Mouse (Mus musculus) cerebellum, adult 11 months (tissue): ENCODE results near the gene Ksr2.

ENCODE experiments used
- DNase-seq: peaks from one replicate; pipeline ENCODE4 v3.0.0; 2022

The Ksr2 gene

DNA sequence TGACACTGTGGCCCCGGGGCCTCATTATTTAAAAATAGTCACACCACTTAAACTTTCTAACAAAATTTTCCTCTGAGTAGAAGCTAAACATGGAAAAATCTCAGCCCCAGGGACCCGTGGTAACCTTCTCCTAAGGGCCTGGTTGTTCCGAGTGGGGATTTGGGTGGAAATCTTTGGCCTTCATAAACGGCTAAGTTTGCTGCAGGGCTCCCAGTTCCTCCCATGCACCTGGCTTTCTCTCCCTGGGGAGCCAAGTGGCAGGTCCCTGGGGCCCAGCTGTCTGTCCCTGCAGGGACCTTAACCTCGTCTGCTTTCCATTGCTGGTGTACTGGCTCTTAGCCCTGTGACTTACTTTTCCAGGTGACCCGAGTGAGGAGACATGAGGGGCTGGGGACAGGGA, 74.4 kb downstream of the Ksr2 start:
- DNase-seq = no peak

DNA sequence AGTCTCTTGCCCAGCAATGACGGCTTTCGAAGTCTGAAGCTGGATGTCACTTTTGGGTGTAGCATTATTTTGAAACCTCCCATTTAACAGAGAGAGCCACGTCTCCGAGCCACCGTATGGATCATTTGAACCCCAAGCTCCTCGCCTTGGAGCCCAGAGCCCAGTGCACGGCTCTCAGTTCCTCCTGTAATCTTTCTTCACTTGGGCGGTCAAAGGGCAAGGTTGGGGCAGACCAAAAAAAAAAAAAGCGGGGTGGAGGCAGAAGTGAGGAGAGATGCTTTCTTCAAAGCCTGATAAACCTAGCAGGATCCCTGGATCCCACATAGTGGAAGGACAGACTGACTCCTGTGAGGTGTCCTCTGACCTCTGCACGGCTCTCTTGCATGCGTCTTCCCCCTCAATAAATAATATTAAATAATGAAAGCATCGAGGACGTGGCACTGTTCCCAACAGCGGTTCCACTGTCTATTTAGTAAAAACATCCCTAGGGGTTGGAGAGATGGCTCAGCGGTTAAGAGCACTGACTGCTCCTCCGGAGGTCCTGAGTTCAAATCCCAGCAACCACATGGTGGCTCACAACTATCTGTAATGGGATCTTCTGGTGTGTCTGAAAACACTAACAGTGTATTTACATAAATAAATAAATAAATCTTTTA, 75.0 kb downstream of the Ksr2 start:
- DNase-seq = no peak

DNA sequence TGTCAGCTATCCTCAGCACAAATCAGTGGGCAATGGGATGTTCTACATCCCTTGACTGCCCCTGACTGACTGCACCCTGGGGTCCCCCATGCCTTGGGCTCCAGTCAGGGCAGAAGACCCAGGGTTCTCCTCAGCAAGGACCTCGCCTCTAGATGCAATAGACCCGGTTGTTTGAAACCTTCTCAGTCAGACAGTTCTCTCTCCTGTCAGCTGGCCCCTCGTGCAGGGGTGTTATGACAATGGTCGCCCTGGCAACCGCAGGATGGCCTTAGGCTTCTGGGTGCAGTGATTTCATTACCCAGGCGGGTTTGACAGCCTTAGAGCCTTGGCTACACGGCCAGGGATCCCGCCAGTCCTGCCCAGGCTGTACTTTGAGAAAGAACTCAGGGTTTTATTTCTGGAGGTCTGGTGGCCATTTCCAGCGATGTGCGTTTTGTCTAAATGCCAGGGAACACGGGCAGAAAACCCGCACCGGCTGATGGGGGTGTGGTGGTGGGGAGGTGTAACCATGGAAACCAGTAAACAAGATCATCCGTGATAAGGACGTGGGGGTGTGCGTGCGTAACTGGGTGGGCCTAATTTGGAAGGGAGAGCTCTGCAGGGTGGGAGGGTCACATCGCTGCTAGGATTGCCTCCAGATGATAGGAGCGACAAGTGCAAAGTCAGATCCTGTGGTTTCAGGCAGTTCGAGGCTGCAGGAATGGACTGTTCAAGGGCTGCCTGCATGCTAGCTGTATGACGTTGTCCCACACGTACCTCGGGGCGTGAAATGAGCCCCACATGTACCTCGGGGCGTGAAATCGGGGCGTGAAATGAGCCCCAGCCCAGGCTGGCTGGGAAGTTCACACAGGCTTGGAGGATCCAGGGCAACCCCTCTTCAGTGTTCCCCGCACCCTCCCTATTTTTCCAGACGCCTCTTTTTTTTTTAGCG, 79.4 kb downstream of the Ksr2 start:
- DNase-seq = no peak

GRCm38 (mm10) chr5:117493947-117494346, 80.1 kb downstream of the Ksr2 start:
- peak; percentile 65 for DNase-seq

DNA sequence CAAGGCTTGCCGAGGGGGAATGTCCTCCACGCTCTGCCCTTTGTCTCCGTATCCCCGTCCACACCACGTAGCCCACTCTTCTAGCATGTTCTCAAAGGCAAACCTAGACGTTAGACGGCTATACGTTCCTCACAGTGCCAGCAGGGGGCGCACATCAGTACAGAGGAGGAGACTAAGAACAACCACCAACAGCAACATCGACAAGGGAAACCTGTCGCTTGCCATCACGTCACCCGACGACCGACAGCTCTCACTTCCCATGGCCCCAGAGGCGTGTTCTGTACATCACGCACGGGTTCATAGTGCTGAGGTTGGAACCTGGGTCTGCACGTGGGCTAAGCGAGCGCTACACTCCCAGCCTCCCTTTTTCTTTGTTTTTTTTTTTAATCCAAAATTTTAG, 83.3 kb downstream of the Ksr2 start:
- DNase-seq = no peak

DNA sequence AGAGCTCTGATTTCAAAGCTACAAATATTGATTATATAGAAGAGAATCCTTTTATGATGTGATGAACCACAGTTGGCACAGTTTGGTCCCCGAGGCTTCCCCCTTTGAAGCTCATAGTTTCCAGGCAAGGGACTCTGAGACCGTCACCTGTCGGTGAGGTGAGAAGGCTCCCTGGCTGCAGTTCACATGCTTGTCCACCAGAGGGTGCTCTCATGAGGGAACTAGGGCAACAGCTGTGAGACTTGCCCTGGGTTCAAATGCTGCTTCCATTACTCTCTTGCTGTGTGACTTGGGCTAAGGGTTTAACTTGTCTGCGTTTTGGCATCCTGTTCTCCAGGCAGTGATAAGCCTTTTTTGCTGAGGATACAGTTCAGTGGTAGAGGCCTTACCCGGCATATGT, 88.8 kb downstream of the Ksr2 start:
- DNase-seq = no peak

GRCm38 (mm10) chr5:117504431-117504830, 90.6 kb downstream of the Ksr2 start:
- no peak for DNase-seq

- DNase-seq = peak; percentile 74
Observed at GRCm38 (mm10) chr5:117505204-117505603, 91.4 kb downstream of the Ksr2 start.

DNA sequence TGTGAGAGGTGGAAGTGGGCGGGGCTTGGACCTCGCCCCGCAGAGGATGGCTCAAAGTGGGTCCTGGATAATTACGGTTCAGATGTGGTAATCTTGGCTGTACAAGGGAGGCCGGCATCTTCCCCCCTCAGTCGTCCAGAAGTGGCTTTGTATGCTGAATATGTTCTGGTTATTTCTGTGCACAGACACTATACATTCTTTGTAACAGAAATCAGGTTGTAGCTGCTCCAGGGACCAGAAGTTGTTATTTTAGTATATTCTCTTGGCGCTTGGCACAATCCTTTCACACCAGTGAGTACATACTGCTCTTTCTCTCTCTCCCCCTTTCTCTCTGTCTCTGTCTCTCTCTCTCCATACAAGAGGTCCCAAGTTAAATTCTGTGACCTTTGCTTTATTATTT, 92.0 kb downstream of the Ksr2 start:
- no peak for DNase-seq

GRCm38 (mm10) chr5:117506406-117506805, 92.6 kb downstream of the Ksr2 start:
- peak; percentile 64 for DNase-seq

DNA sequence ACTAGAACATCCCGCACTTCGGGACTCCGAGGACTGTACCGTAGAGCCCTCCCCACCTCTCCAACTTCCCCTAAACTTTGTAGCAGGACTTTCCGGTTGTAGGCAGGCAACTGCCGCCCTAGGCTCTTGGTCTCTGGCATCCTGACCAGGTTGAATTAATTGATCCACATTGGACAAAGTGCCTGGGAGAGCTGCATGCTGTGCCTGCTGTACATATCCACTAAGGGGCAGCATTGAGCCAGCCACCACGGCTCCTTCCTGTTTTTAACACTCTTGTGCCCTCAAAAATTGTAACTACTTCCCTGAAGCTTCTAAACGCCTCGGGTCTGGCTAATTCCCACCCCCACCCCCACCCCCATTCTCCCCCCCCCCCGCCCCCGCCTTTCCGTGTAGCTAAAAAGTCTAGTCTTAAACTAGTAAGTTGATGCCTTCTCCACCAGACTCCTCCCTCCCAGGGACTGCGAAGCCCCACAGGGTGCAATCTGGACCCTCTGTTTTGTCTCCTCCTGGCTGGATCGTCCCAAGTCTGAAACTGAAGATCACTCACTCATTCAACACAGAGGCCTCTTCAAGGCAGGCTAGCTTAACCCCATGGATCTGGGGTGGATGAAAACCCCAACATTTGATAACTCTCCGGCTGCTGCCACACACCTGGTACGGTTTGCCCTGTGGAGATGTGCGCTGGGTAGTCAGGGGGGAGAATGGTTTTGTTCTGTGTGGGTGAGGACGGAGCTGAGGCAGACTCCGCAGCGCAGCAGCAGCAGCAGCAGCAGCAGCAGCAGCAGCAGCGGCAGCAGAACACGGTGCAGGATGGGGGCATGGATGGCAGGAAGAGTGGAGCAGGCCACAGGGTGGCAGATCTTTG, 95.9 kb downstream of the Ksr2 start:
- no peak for DNase-seq

DNA sequence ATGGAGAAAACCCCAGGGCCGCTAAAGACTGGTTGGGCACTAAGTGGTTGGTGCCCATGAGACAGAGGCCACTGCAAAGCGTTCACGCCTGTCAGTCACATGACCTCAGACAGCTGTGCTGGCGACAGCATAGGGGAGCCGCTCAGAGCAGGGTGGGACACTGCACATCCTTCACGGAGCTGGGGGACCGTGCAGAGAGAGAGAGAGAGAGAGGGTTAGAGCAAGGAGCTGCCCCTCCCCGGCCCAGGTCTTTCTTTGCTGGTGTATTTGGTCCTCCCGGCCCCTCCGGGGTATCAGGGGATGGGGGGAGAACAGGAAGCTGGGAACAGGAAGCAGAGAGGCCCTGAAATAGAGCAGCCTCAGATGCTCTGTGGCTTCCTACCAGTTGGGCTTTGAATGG, 97.1 kb downstream of the Ksr2 start:
- no peak for DNase-seq

DNA sequence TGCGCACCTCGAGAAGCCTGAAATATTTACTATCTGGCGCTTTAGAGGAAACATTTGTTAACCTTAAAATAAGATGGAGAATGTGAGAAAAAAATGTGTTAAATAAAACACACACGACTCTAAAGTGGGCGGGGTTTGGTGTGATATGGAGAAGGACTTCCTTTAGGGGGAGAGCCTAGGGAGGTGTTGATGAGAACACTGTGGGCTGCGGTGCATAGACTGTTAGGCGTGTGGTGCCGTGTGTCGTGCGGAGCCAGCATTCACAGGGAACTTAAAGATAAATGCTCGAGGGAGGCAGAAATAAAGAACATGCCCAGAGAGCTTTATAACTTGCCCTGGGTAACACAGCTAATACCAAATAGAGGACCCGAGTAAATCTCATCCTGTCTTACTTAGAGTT, 101.6 kb downstream of the Ksr2 start:
- DNase-seq = no peak

DNA sequence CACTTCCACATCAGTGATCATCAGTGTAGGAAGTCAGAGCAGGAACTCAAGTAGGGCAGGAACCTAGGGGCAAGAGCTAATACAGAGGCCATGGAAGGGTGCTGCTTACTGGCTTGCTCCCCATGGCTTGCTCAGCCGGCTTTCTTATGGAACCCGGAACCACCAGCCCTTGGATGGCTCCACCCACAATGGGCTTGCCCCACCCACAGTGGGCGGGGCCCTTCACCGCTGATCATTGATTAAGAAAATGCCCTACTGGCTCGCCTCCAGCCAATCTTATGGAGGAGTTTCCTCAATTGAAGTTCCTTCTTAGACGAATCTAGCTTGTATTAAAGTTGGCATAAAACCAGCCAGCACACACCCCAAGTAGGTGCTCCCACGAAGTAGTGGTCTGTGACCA, 102.1 kb downstream of the Ksr2 start:
- DNase-seq = no peak

DNA sequence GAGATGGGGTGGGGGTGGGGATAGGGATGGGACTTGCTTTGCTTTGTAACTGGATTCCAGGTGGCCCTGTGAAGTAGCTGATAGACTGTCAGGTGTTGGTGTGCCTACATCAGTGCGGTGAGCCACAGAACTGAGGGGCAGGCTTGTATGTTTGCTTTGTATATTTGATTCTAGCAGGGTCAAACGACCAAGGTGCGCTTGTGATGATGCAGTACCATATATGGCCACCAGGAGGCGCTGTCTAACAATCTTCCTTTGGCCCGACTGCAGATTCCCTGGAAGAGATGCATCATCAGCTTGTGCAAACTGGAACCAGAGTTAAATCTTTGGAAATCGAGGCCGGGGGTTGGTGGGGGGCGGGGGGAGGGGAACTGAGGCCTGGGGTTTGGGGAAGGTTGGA, 102.8 kb downstream of the Ksr2 start:
- peak; percentile 71 for DNase-seq

GRCm38 (mm10) chr5:117519858-117520495, 106.2 kb downstream of the Ksr2 start:
- no peak for DNase-seq

DNA sequence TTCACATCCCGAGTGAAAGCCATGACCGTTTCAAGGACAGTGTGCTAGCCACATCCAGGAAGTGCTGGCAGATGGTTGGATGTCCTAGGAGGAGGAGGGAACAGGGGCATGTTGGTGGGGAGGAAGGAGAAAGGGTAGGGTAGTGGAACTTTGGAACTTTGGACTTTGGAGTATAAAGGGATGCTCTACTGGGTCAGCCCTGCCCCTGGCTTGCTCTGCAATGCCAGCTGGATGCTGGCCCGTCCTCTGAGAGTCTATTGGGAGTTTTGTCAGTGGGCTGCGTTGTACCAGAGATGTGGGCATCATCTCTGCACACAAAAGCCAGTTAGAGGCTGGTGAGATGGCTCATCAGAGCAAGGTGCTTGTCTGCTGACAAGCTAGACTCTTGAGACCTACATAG, 107.4 kb downstream of the Ksr2 start:
- DNase-seq = no peak

DNA sequence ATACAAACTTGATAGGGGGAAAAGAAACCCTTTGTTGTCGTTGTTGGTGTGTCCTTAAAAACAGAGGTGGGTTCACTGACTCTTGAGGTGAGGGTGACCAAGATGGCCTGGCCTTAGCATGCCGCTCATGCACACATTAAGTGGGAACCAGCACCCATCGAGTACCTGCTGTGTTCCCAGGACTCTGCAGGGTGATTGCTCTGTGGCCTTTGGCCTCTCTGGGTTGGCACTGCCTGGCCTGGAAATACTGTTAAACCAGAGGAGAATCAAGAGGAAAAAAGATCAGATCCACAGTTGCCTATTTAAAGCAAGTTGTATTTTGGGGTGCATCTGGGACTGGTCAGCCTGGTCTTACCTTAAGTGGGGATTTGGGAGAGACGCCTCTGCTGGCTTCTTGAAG, 107.9 kb downstream of the Ksr2 start:
- DNase-seq = no peak

- DNase-seq = no peak
Observed at GRCm38 (mm10) chr5:117522471-117522870, 108.7 kb downstream of the Ksr2 start.

DNA sequence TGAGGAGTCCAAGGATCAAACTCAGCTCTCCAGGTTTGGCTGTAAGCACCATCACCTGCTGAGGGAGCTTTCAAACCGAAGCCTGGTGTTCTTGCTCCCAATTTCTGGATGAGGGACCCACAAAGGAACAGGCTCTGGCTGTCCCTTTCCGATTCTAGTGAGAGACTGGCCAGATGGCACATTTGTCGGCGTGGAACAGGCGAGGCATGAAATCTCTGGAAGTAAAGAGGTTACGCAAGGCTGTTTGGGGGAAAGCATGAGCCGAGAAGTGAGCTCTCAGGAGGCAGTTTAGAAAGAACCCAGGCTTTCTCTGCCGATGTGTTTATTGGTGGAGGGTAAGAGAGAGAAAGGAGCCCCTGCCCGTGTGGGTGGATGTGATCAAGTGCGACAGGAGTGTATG, 109.2 kb downstream of the Ksr2 start:
- peak; percentile 58 for DNase-seq

DNA sequence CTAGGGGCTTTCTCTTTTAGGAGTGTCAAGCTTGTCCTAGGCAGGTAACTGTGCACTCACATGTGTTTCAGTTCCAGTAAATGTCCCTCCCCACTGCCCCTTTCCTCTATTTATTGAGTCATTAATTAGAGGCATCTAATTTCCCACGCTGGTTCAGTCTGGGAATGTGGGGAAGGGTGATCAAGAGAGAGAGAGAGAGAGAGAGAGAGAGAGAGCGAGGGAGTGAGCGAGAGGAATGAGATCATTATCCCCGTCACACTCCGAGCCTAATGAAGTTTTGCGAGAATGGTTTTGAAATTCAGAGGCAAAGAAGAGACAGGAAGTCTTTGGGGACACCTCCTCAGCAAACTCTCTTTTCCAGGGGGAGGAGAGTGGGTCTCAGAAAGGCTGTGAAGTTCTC, 117.2 kb downstream of the Ksr2 start:
- DNase-seq = no peak

GRCm38 (mm10) chr5:117539221-117539620, 125.4 kb downstream of the Ksr2 start:
- no peak for DNase-seq

- DNase-seq = no peak
Observed at GRCm38 (mm10) chr5:117541654-117542053, 127.9 kb downstream of the Ksr2 start.
